Mouse (Mus musculus): ENCODE measurements around the gene Tlnrd1. TPM values are rescaled to one million over a fixed set of nuclear protein-coding genes. Genes with fewer than 3 reads are reported as not detected.
"Not testable (repeated sequence)": the region's sequence is repeated elsewhere in the genome, so short reads cannot be mapped to it uniquely, and the experiment has no call there.

The Tlnrd1 gene
- 1 to 10 TPM in 1 of 2 experiments, under 1 TPM in 1; 0.25 to 1.1 TPM for polyA plus RNA-seq (2017; shearing (Covaris generic))

- ATAC-seq, result peak; percentile 74
These were observed at the start of gene Tlnrd1, which contains the start of gene Mesd for GRCm38 (mm10) chr7:83884021-83884658. Gene Tlnrd1, minus strand, starts transcription at chr7:83884305. Gene Mesd, plus strand, starts transcription at chr7:83884466.

GRCm38 (mm10) chr7:83921637-83922036, 37.5 kb upstream of the Tlnrd1 start:
- no peak for ATAC-seq

- no peak for ATAC-seq
These were observed 36.1 kb upstream of the Tlnrd1 start for GRCm38 (mm10) chr7:83920241-83920640.

GRCm38 (mm10) chr7:83914566-83914965, 30.5 kb upstream of the Tlnrd1 start:
- ATAC-seq, result peak; percentile 45

GRCm38 (mm10) chr7:83913995-83914394, 29.9 kb upstream of the Tlnrd1 start:
- no peak for ATAC-seq

GRCm38 (mm10) chr7:83913405-83913932, 29.4 kb upstream of the Tlnrd1 start:
- ATAC-seq, result no peak

GRCm38 (mm10) chr7:83911909-83912308, 27.8 kb upstream of the Tlnrd1 start:
- ATAC-seq, result no peak

GRCm38 (mm10) chr7:83904831-83905230, 20.7 kb upstream of the Tlnrd1 start:
- ATAC-seq, result no peak

- ATAC-seq, result no peak
These were observed 18.4 kb upstream of the Tlnrd1 start for GRCm38 (mm10) chr7:83902296-83903145.

- ATAC-seq, result no peak
These were observed 17.3 kb upstream of the Tlnrd1 start for GRCm38 (mm10) chr7:83901425-83901824.

- no peak for ATAC-seq
These were observed 16.4 kb upstream of the Tlnrd1 start for GRCm38 (mm10) chr7:83900519-83900918.

- ATAC-seq, result no peak
These were observed 14.2 kb upstream of the Tlnrd1 start for GRCm38 (mm10) chr7:83898267-83898666.

GRCm38 (mm10) chr7:83896077-83896740, 12.1 kb upstream of the Tlnrd1 start:
- no peak for ATAC-seq

- ATAC-seq, result no peak
These were observed 10.2 kb upstream of the Tlnrd1 start for GRCm38 (mm10) chr7:83894348-83894747.

- ATAC-seq, result peak; percentile 8
These were observed 8.2 kb upstream of the Tlnrd1 start for GRCm38 (mm10) chr7:83892333-83892669.

- ATAC-seq, result peak; percentile 92
These were observed 7.6 kb upstream of the Tlnrd1 start for GRCm38 (mm10) chr7:83891433-83892332.

- not testable (repeated sequence) for ATAC-seq
These were observed 5.8 kb upstream of the Tlnrd1 start for GRCm38 (mm10) chr7:83889946-83890345.

- ATAC-seq, result no peak
These were observed 5.3 kb upstream of the Tlnrd1 start for GRCm38 (mm10) chr7:83889383-83889782.

GRCm38 (mm10) chr7:83886366-83887129, 2.4 kb upstream of the Tlnrd1 start:
- no peak for ATAC-seq

GRCm38 (mm10) chr7:83885835-83886234, 1.7 kb upstream of the Tlnrd1 start:
- ATAC-seq, result no peak

- ATAC-seq, result no peak
These were observed 922 bp upstream of the Tlnrd1 start for GRCm38 (mm10) chr7:83884921-83885532.

Data from CD4-positive, CD25-positive, alpha-beta regulatory T cell, adult 4 months (primary cell).